Comparison of ENCODE assay signal across 14 mouse cellular contexts in genomic region chr13:43157370-43157769, GRCm38 (mm10).
"Had no signal": no experiment of that assay in that cellular context is flagged by ENCODE, and none has a peak within 500 bp of the region (broad histone marks: within the 10 kb centered on the region; RNA-seq: fewer than 3 reads in every experiment).

No protein-coding gene starts in this region.

- H3K4me3 ChIP-seq: intestine, embryonic 15.5 days; layer of hippocampus, adult 2 months; liver, embryonic 15.5 days; neural tube, embryonic 12.5 days; stomach, embryonic 15.5 days had no signal

- H3K9me3 ChIP-seq: intestine, embryonic 15.5 days; liver, embryonic 15.5 days; neural tube, embryonic 12.5 days; stomach, embryonic 15.5 days had no signal

- H3K4me1 ChIP-seq: liver, embryonic 15.5 days; neural tube, embryonic 12.5 days; stomach, embryonic 15.5 days had no signal

- H3K4me2 ChIP-seq: intestine, embryonic 15.5 days; liver, embryonic 11.5 days; liver, embryonic 15.5 days; neural tube, embryonic 12.5 days; stomach, embryonic 15.5 days had no signal

- H3K9ac ChIP-seq: intestine, embryonic 15.5 days; liver, embryonic 15.5 days; neural tube, embryonic 12.5 days; stomach, embryonic 15.5 days had no signal

- ATAC-seq: intestine, embryonic 15.5 days; lung, postnatal 0 days had no signal

- H3K27ac ChIP-seq: intestine, embryonic 15.5 days; layer of hippocampus, adult 2 months; liver, embryonic 15.5 days; neural tube, embryonic 12.5 days; stomach, embryonic 15.5 days had no signal

- DNase-seq: kidney, adult 18-20 months; lung, adult 2 months; lung, postnatal 36 days; midbrain, embryonic 14.5 days; right cerebral cortex, postnatal 4 days; spleen, adult 18-20 months; thymus, postnatal 36 days had no signal

- H3K27me3 ChIP-seq: intestine, embryonic 15.5 days; liver, embryonic 15.5 days; neural tube, embryonic 12.5 days; stomach, embryonic 15.5 days had no signal

- H3K36me3 ChIP-seq: intestine, embryonic 15.5 days; liver, embryonic 15.5 days had no signal
